Mouse (Mus musculus) cerebellum, adult 11-12 months (tissue): ENCODE measurements around the gene Vwc2.

Source experiments
- DNase-seq: peaks from one replicate; pipeline ENCODE4 v3.0.0; 2022

Vwc2 gene

DNA sequence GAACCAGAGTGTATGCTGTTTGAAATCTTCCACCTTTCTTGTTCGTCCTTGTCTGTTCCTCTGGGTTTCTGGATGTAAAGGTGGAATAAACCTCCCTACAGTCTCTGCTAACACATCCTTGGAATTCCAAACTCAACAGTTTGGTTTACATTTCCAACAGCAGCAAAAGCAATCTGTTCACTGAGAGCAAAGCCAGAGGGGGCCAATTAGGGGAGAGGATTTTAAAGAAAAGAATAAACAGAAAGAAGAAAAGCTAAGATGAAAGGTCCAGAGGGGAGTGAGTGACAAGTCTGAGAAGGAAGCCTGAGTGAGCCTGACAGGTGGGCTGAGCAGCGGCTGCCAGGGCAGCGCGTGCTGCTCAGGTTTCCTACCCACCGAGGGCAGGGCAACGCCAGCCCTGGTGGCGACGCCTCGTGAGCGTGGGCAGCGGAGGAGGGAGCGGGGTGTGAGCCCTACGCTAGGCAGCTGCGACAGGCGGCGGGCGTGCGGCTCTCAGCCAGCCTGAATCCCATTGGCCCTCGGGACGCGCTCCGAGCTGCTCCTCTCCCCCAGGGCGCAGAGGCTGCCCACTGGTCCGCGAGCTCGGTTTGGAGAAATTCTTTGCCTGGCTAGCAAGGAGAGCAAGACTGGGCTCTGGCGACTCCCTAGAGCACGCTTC is at the start of gene Vwc2:
Gene Vwc2 (plus strand): TSS at position 648 of the 658 bp plus-strand sequence.
- no peak for DNase-seq

DNA sequence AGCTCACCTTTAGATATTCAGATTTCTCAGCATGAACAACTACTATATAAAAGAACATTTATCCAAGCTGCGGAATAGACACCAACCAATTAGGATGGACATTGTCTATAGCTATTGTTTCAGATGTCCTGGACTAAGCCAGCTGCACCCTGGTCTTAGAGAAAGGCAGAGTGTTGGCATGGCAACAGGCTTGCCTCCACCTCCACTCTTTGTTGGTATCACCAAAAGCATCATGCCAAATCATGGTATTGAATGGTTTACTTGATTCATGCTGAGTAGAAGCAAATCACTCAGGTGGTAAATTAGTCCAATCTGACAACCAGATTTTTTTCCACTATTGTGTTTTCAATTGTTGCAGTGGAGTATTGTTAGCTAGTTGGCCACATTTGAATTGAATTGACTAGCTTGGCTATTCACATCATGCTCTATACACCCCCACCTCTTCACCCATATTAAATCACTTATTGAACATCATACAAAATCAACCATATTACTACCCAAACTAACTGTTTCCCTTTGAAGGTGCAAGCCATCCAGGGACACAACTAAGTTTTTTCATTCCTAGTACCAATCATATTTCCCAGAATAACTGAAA is 25.8 kb upstream of the Vwc2 start:
- DNase-seq = no peak

DNA sequence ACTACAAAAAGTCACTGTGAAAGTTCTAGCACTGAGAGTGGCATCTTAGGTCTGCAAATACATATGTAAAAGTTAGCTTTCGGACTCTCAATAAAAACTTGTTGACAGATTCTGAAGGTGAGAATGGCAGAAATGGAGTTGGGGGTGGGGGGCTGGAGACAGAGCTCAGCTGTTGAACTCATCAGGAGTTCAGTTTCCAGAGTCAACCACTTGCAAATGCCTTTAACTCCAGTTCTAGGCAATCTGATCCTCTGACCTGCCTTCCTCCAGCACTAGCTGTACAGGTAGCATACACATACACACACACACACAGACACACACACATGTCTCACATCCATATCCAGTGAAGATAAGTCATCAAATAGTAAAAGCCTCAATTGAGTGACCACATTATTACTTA is 16.4 kb upstream of the Vwc2 start:
- DNase-seq = no peak

DNA sequence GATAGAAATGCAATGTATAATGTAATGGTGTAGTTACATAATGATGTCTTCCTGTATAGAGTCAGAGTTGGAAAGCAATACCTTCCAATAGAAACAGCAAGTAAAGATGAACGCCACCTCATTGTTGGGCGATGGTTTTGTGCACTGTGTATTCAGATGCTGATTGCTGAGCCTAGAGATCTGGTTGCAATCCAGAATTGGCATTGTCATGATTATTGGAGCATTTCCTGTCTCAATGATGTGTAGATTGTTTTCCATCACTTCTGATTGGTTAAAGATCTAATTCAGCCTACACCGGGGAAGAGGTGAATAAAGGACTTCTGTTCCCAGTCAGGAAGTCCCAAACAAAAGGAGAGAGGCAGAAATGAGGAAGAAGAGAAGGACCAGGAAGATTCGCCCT is 15.7 kb upstream of the Vwc2 start:
- DNase-seq = no peak

DNA sequence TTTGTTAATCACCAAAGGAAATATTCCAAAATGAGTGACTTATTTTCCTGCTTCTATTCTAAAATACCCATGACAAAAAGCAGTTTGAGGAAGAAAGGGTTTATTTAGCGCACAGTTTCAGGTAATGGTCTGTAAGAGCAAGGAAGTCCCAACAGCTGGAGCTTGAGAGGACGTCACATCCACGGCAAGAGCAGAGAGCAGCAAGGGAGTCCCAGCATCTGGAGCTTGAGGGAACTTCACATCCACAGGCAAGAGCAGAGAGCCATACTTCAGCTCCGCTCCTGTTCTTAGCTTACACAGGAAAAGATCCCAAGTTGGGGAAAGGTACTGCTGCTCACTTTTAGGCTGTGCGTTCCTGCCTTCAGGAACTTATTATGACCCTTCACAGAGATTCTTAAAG is 15.0 kb upstream of the Vwc2 start:
- no peak for DNase-seq

DNA sequence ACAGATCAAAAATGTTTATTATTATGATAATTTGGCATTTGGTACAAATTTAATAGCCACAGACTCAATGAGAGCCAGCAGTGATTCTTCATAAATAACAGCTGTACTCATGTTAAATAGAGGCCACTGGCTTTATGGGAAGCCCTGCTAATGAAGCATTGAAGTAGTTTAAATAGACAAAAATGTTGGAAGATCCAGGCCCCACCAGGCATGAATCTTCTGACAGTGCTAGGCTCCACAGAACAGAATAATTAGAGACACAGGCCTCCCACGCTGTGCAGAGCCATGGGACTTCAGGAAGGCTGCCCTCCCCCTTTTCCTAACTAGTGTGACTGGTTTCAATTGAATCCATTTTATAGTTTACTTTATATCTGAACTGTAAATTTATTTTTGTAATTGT is 11.8 kb upstream of the Vwc2 start:
- DNase-seq = no peak

DNA sequence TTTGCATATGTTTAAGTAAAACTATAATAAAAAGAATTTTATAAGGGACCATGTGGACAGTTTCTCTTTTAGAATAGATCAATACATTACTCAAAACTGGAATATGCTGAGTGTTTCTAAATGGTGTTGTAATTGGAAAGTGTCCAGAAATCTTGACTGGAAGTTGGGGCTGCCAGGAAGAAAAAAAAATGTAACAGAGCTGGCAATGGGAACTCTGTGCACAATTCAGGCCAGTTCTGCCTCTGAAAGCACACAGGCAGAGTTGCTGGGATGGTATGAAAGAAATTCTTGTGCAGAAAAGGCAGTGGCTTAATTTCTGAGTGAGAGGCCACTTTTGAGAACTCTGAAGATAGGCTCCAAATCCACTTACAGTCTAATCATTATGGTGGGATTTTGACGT is 11.4 kb upstream of the Vwc2 start:
- DNase-seq = no peak

DNA sequence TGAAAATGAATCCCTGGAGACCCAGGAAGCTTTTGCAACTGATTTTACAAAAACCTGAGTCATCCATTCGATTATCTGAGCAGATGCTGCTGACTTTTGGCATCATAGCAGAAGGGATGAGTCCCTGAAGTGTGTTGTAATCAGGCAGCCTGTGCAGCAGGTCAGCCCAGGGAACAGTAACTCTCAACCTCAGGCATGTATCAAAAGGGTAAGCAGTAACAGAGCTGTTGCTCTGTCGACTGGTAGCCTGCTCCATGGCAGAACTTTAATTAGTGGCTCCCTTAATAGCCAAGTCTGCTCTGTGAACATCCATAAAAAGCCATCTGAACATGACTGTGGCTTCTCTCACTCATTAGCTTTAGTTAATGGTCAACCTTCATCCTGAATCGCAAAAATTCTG is 5.1 kb upstream of the Vwc2 start:
- no peak for DNase-seq

DNA sequence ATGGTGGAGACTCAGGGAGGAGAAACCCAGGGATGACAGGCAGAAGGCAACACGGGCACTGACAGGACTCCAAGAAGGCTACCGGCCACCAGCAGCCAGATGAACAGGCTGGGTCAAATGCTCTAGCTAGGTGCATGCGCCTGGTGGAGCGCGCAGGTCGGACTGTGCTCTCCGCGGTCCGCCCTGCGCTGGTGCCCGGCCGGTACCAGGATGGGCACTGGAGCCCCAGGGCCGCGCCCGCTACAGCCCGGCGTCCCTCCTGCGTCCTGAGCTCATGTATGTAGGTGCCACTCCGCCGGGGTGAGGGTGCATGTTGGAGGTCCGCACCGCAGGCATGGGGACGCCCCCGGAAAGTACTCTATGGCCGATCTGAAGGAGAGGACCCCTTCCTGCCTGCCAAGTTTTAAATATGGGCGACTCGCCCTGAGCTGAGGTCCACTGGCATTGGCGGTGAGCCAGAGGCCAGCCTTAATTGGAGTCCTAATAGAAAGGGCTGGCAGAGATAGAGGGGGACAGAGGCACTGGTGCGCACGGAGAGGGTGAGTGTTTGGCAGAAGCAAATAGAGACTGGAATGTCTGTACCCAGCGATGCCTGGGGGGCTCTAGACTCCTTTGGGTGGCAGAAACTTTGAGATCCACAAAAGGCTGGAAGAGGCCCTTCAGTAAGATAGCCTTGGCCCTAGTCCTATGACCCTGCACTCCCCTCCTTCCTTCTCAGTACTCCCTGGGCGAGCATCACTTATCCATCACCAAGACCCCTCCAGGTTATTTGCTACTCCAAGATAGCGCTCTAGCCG is 409 bp downstream of the Vwc2 start:
- no peak for DNase-seq

DNA sequence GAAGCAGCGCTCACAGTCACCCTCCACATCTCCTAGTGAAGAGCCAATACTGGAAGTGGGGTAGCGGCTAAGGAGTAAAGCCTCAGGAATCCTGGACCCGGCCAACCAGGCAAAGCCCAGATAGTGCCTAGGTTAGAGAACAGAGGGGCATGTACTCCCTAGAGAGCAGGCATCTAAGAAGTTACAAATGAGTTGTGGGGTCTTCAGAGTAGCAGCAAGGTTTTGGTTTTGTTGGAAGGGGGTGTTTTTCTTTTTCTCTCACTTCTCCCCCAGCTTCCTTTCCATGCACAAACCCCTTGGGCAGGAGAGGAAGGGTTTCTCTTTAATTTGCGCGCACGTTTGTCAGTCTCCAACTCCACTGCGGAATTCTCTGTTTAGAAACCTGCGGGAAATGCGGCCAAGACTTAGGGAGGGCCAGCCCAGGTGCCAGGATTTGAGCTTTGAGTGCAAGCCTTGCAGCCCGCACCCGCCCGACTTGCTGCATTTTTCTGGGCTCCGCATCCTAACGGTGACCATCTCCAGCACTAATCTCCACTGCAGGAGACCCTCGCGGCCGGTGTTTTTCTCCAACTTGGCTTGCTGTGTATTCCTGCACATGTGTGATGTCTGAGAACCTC is 1.1 kb downstream of the Vwc2 start:
- no peak for DNase-seq

DNA sequence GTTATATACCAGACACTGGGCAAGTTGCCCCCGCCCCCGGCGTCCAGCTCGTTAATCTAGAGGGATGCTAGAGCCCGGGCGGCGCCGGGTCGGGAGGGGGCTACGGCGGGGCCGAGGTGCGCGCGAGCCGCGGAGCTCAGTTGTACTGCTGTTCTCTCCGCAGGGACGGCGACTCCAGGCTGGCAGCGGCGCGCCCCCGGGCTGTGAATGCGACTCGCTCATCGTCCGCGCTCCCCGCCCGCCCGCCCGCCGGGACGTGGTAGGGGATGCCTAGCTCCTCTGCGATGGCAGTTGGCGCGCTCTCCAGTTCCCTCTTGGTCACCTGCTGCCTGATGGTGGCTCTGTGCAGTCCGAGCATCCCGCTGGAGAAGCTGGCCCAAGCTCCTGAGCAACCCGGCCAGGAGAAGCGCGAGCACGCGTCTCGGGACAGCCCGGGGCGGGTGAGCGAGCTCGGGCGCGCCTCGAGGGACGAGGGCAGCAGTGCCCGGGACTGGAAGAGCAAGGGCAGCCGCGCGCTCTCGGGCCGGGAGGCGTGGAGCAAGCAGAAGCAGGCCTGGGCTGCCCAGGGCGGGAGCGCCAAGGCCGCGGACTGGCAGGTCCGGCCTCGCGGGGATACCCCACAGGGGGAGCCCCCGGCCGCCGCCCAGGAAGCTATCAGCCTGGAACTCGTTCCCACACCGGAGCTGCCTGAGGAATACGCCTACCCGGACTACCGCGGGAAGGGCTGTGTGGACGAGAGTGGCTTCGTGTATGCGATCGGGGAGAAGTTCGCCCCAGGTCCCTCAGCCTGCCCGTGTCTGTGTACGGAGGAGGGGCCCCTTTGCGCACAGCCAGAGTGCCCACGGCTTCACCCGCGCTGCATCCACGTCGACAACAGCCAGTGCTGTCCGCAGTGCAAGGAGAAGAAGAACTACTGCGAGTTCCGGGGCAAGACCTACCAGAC is 1.9 kb downstream of the Vwc2 start:
- peak; percentile 1 for DNase-seq

DNA sequence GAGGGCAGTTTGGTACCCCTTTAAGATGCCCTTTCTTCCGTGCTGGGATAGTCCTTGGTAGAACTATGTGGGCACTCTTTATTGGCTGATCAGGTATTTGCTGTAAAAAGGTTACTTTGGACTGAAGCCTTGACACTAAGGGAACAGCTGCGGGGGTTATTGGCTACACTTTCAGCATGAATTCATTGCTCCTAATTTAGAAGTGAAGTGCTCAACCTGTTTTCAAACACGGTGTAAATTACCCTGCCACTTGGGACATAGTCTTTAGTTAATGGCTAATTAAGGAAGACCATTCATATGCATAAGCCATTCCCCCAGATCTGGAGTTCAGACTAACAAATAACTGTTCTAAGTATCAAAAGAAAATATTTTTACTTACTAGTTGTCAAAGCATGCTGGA is 2.7 kb downstream of the Vwc2 start:
- DNase-seq = no peak

DNA sequence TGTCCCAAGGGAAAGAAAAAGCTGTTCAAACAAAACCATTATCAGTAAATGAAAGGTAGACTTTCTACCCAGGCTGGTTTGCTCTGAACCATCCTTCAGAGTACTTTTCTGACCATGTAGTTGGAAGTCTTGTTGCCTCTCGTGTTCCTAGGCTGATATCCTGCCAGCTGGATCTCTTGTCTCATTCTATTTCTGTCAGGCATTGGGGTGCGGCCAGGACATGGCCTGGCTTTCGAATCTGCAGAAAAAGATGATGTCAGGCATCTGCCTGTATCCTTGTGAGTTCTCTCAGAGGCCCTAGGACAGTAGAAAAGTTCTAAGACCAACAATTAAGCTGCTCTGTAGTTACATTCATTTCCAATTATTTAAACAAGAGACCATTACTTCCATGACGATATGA is 8.8 kb downstream of the Vwc2 start:
- DNase-seq = no peak

DNA sequence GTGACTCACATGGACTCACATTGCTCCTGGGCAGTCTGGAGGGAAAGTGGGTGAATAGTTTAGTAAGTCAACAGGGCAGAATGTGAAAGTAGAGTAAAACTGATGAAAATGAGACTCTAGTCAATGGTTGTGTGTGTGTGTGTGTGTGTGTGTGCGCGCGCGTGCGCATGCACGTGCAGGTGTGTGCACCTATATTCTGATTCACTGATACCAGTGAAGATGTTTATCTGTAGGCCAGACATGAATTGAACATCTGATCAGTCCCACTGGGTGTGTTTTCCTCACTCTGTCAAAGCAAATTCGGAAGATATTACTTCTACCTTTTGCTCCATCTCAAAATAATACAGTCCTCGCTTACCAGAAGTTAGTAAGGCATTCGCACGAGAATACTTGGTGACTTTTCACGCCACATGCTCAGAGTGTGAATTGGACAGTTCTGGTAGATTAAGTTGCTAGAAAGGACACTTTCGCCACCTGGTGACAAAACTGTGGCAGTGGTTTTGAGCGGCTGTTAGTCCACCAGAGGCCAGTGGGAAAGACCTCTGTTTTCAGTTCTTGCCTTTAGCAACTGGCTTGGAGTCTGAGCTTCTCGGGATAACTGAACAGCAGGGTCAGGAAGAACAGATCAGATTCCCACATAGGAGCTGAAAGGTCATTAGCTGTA is 17.5 kb downstream of the Vwc2 start:
- DNase-seq = no peak

DNA sequence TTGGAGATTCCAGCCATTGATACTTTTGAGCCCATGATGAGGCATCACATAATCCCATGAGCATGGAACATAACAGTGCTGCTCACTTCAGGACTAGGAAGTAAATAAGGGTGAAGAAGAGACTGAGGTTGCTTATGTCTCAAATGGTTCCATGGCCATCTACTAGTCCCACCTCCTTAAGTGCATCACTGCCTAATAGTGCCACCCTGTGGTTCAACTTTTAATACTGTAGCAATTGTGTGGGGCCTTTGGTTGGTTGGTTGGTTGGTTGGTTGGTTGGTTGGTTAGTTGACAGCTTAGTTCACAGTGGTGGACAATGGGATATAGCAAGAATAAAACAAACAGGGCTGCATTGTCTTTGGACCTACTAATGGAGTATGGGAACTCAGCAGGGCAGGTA is 26.6 kb downstream of the Vwc2 start:
- DNase-seq = no peak

DNA sequence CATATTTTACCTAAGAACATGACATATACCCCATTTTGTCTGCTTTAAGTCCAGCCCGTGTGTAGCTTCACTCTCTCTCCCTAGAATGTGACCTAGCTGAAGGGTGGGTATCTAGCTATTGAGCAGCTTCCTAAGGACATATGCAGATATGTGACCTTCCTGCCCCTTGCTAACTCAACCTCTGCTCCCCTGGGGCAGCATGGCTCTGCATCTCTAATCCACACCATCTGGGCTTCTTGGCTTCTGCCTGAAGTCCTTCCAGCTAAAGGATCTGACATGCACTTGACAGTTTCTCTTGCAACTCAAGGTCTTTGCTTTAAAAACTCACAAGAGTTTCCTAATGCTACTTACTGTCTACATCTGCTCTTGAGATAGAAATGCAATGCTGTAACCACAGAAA is 38.7 kb downstream of the Vwc2 start:
- DNase-seq = no peak

DNA sequence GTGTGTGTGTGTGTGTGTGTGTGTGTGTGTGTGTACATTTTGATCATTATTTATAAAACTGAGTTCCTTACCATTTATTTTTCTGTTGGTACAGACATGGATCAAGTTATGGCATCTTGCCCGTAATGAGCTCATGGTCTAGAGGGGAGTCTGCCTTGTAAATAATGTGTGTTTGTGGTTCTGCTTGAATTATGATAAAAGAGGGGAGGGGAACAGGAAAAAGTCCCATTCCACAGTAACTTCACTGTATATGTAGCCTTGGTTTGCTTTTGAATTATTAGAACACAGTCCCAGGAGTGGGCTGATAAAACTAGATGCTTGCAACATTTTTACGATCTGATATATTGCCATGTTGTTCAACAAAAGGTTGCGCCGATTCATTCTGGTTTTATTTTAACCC is 57.4 kb downstream of the Vwc2 start:
- DNase-seq = no peak

DNA sequence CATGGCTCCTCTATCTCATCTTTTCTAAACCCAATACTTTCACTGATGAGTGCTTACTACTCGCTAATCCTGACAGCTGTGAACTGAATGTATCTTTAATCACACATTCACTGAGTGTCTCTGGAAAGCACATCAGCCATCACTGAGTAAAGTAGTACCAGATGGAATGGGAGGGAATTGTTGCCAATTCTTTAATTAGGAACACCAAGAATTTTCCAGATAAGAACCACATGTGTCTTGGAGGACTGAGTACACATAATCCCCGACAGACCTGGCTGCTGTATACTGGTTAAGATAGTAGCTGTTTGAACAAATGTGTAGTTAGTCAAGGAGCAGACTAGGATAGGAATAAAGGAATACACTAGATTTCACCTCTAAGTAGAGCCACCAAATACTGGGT is 61.2 kb downstream of the Vwc2 start:
- DNase-seq = no peak

DNA sequence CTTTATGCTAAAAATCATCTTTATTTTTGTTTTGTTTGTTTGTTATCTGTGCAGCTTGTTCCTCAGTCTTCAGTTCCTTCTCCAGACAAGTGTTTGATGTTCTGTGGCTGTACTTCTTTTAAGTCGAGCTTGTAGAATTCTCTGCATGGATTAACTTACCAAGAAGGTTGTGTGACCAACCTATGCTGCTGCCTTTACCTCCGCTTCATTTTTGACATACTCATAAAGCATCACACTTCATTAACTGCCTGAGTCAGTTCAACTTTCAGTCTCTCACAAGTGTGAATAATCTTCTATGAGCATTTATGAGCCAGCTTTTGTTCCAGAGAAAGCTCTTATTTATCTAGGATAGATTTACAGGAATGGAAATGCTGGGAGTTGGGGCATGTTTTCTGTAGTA is 68.7 kb downstream of the Vwc2 start:
- DNase-seq = no peak

DNA sequence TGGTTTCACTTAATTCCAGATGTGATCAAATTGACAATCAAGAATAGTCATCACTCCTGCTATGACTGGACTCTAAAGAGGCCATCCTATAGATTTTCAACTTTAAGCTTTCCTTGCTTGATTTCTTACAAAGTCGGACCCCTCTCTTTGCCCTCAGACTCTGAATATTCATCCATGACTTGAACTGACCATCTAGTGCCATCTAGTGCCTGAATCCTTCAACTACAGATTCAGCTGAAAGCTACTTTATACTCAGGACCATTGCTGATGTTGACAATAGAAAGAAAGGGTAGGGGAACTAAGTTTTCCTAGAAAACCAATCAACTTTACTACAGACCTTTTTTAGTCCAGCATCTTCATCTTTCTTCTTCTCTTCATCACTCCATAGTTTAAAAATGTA is 109.1 kb downstream of the Vwc2 start:
- DNase-seq = no peak

DNA sequence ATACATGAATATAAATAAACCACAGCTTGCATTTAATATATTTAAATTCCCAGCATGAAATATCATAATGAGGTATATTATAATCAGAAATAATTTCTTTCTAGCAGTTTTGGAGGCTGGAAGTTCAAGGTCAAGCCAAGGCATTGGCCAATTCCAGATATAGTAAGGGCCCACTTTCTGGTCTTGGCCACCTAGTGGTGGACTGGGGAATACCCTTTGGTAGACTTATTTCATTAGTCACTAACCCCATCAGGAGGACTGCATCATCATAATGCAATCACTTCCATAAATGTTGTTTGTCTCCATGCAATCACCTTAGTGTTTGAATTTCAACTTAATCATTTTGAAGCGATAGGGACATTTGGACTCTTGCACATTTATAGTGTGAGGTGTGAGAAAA is 125.3 kb downstream of the Vwc2 start:
- DNase-seq = no peak

DNA sequence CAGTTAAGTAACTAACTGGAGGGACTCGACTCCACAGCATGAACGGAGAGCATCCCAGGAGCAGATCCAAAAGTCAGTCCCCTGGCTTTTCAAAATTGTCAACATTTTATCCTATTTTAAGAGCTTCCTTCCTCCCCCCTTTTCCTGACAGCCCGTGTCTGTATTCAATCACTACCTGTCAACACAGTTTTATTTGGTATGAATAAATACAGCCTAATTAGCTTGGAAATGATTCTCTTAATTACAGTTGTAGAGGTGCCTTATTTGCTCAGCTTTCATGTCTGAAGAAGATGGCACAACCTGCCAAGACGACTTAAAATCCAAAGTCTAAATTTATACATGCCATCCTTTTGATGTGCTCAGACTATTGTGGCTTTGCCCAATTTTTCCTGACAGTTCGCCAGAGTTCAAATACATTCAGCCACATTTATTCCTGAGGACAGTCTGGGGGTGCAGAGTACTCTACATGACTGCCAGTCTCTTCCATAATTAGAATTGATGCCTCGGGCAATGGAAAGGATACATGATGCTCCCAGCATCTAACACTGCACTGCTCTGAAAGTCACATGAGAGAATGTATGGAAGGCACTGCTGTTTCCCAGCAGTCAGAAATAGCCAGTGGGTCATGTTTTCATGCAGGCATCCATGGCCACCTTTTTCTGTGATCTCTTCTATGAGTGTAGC is 128.8 kb downstream of the Vwc2 start:
- no peak for DNase-seq
